Mouse (Mus musculus) liver, postnatal 0 days (tissue): ENCODE results near the gene Dgkb. TPM values are rescaled to one million over a fixed set of nuclear protein-coding genes. Genes with fewer than 3 reads are reported as not detected.

Source experiments
- ATAC-seq: fragments of 200-750 bp; cut with Nextera tagmentation; 2 replicates; pipeline ENCODE4 v1.8.0; 2017; ENCODE audit warnings: mild to moderate bottlenecking, moderate library complexity
- DNase-seq: peaks from one replicate; pipeline ENCODE4 v3.0.0-alpha.2; 2016
- H3K27ac ChIP-seq: fragments of 300-500 bp; sonication (generic); 2 replicates; pipeline ENCODE4 v1.5.1; 2014; ENCODE audit warnings: antibody characterized with exemption, moderate library complexity, mild to moderate bottlenecking, low read depth
- H3K27me3 ChIP-seq: fragments of 300-500 bp; sonication (generic); 2 replicates; pipeline ENCODE4 v1.6.1; 2014; ENCODE audit warnings: low read length, control low read depth, mixed read lengths; ENCODE audit not compliant: insufficient read depth
- H3K36me3 ChIP-seq: fragments of 300-500 bp; sonication (generic); replicated peaks from 2 replicates; pipeline ENCODE4 v1.6.1; 2014; ENCODE audit warnings: mild to moderate bottlenecking, control low read depth, low read length, moderate library complexity, mixed read lengths; ENCODE audit not compliant: insufficient read depth
- H3K4me1 ChIP-seq: fragments of 300-500 bp; sonication (generic); 2 replicates; pipeline ENCODE4 v1.6.1; 2014; ENCODE audit warnings: antibody characterized with exemption, mild to moderate bottlenecking, control low read depth; ENCODE audit not compliant: insufficient read depth
- H3K4me2 ChIP-seq: fragments of 300-500 bp; sonication (generic); 2 replicates; pipeline ENCODE4 v1.6.1; 2014; ENCODE audit warnings: low read depth, mild to moderate bottlenecking, low read length, moderate library complexity, mixed read lengths
- H3K4me3 ChIP-seq: fragments of 300-500 bp; sonication (generic); 2 replicates; pipeline ENCODE4 v1.5.1; 2014; ENCODE audit warnings: low read depth, low read length
- H3K9ac ChIP-seq: fragments of 300-500 bp; sonication (generic); replicated peaks from 2 replicates; pipeline ENCODE4 v1.6.1; 2014; ENCODE audit warnings: mild to moderate bottlenecking, moderate library complexity
- H3K9me3 ChIP-seq: fragments of 300-500 bp; sonication (generic); 2 replicates; pipeline ENCODE4 v1.6.1; 2016; ENCODE audit warnings: mild to moderate bottlenecking, control low read depth, low read length, mixed read lengths
- CTCF ChIP-seq: sonication (generic); IDR thresholded peaks from 2 replicates; pipeline ENCODE4 v1.5.1; 2016; ENCODE audit warnings: antibody characterized with exemption, low read depth
- EP300 ChIP-seq: IDR thresholded peaks from 2 replicates; pipeline ENCODE4 v1.6.1; 2016; ENCODE audit warnings: antibody characterized with exemption, low read depth, mild to moderate bottlenecking
- WGBS: fragments of 180-500 bp; shearing (Covaris S2); extraction: QIAGEN DNeasy Blood & Tissue Kit; methylation state at CpG from one replicate; pipeline ENCODE4 v1.1.7; 2014; ENCODE audit not compliant: insufficient replicate concordance; 5-methylcytosine and 5-hydroxymethylcytosine counted together
- polyA plus RNA-seq: library from polyadenylated mRNA; unstranded; fragments of >200 nt; fragmentation: Nextera tagmentation; extraction: Ambion mirVana; gene quantifications from 2 replicates; pipeline ENCODE4 v1.2.1, GENCODE M21; 2015

Dgkb gene
- polyA plus RNA-seq, 1 experiment from 2014 or later, result not detected

- Histone ChIP-seq H3K36me3 (no peaks in the 10 kb centered on the region), H3K4me3 (no peak overlapping the region), H3K27me3 (no peaks in the 10 kb centered on the region), H3K9ac (no peak overlapping the region), H3K4me1 (no peaks in the 10 kb centered on the region), H3K9me3 (no peaks in the 10 kb centered on the region), H3K4me2 (no peak overlapping the region), H3K27ac (no peak overlapping the region)
- DNase-seq (no peak), ATAC-seq (no peak)
- TF ChIP-seq EP300 (no peak), CTCF (no peak)
- WGBS, result 42% methylated on average over 3 of the region's 3 CpGs
Observed at GRCm38 (mm10) chr12:38668265-38668664, 850.7 kb downstream of the Dgkb start.
